Mouse (Mus musculus) adrenal gland, adult (tissue): ENCODE measurements around the gene Prok2.

Source experiments
- DNase-seq, 2 experiments: peaks; one replicate each; pipeline ENCODE4 v3.0.0; 2022 to 2023; ENCODE audit warnings: low spot score in 1 of 2; ENCODE audit not compliant: inconsistent age in 2 of 2

Prok2 gene

DNA sequence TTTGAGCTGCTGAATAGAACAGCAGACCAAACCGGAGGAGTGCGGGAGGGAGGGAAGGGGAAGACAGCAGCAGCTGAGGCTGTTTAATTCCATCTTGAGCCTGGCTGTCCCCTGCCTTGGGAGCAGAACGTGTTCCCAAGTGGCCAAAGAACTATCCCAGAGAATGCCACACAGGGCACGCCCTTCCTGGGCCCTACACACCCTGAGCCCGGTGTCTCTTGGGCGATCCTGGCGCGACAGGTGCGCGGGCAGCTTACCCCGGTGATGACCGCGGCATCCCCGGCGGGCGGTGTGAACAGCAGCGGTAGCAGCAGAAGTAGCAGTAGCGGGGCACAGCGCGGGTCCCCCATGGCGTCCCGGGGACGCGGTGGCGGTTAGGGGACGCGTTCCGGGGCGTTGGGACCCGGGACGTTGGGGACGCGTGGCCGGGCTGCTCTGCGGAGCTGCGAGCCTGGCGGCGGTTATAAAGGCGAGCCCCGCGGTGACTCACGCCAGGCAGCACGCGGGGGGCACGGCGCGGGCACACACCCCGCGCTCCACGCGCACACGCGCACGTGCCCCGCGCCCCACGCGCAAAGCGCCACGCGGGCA, at the start of gene Prok2:
TSS of gene Prok2 (minus strand) at position 422 of the 591 bp plus-strand sequence.
- peak; percentile 7 to 48 for DNase-seq

DNA sequence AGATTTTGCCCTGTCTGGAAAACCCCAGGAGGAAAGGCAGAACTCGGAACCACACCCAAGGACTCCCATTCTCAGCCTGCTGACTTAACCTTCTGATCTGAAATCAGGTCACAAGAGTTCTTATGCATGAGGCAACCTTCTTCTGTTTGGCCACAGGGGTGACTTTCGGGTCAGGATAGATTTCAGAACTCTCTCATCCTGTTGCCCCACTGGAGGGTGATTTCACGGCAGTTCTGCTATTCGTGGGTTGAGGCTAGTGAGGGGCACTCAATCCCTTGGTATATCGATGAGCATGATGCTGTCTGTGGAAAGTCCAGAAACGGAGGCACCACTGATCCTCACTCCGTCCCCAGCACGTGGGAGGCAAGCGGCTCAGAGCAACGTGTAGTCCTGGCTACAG, 48.5 kb upstream of the Prok2 start:
- DNase-seq, result no peak

DNA sequence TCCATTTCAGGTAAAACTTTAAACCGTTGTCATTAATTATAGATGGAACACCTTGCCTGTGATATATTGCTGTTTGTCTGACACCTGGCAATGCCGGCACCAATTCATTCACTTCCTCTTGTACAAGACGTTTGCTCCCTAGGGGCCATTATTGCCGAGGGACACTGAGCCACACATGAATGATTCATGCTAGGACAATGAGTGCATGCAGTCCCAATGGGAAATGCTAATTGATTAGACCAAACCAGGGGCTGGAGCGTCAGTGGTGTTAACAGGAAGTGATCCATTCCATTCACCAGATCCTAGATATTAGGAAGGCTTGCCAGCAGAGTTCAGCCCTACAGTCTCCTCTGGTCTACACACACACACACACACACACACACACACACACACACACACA, 42.3 kb upstream of the Prok2 start:
- DNase-seq, result no peak

DNA sequence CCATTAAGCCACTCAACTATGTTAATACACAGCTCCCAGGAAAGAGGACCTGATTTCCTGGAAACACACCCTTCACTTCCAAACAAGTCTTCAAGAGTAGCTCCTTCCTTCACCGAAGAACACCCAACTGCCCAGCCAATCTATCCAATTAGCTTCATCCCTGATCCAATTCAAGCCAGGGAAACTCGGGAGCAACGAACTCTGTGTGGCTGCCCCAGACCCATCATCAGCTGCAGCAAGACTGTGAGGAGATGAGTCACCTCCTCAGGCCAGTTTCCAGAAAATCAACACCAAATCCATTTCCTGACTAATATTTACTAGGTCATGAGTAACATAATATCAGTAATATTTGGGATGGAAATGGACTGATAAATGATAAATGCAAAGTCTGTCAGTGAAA, 38.7 kb upstream of the Prok2 start:
- no peak for DNase-seq

DNA sequence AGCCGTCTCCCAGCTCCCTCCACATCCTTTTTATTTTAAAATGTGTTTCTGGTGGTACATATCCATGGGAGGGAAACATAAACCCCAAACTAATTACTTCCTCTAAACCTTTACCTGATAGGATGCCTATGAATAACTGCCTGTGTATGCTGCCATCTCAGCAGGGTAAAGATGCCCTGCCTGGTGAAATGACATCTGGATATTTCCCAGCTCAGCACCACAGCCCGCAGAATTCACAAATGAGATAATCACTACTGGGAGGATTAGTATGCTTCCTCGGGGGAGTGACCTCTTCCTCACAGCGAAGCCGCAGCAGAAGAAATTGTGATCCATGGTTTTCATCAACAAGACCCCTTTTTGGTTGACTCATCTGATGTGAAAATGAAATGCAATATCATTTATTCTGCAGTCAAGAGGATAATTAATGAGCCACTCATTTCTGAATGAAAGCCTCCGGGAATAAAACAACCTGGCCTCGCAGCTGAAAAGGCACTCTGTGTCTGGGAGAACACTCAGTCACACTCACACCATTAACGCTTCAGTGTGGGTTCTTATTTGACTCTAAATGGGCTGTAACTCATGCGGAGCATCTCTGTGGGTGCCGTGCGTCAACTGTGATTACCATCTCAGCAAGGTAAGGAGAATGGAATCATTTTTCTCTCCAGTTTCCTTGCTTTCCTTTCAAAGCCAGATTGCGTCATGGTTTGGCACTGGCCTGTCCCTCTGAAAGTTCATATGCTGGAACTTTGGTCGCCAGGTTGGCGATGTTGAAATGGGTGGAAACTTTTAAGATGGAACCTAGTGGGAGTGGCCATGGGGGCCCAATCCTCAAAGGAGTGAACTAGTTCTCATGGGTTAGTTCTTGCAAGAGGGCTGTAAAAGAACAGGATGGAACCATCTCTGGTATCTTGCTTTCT, 36.1 kb upstream of the Prok2 start:
- peak in 1 of 2 experiments; percentile 41 for DNase-seq

DNA sequence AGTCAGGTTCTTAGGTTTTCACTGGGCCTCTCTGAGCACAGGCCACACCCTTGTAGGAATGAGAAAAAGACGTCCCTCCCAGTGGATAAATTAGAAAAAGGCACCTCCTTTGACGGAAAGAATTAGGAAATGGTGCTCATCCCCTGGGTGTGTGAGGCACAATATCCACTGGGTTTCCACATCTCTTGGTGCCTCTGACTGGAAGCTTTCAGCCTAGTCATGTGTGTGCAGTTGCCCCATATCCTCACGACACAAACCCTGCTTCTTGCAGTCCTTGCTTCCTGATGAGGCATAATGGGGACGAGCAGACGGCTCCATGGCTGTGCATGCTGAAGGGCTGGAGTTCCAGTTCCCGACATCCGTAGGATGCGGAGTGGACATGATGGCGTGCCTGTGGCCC, 29.9 kb upstream of the Prok2 start:
- DNase-seq, result no peak

DNA sequence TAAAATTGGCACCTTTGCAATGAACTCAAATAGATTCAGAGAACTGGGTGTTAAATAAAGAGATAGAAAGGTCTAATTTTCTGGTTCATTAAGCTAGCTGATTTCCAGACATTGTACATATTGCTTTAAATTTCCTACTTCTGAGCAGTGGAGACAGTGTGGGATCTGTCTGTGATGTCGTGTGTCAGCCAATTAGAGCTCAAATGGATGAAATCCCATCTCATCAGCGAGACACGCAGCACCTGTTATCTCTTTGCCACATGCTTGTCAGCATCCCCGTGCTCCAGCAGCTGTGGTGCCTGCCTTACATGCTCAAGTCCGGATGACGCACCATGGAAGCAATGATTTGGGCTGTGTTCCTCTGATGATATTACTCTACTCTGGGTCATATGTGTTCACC, 25.1 kb upstream of the Prok2 start:
- DNase-seq, result no peak

DNA sequence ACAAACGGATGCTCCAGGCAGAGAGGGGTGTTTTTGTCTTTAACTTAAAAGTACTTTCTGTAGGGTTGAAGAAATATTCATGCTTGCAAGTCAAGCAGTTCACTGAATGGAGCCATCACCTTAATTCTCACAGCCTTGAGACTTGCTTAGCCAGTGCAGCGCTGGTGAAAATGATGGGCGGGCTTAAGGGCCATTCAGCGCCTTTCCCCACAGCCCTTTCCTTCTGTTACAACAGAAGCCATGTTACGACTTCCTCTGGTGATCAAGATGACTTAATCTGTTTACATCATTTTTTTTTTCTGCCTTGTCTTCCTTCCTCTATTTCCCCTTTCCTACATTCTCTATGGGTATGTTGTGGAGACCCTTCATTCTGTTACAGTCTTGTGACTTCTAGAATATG, 20.1 kb upstream of the Prok2 start:
- DNase-seq, result no peak

DNA sequence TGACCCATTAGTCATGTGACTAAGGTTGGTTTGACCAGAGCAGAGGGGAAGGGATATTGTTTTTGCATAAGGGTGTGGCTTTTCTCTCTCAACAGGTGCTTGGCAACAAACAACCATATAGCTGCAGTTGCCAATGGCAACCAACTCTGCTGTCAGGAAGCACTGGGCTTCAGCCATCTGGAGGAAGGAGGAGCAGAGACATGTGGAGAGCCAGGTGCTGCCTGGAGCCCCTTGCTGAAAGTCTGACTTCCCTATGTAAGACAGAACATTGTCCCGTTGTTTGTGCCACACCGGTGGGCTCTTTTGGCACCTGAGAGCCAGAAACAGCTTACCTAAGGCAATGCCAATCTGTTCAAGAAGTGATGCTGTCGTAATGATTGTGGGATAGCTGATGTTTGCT, 16.7 kb upstream of the Prok2 start:
- no peak for DNase-seq

DNA sequence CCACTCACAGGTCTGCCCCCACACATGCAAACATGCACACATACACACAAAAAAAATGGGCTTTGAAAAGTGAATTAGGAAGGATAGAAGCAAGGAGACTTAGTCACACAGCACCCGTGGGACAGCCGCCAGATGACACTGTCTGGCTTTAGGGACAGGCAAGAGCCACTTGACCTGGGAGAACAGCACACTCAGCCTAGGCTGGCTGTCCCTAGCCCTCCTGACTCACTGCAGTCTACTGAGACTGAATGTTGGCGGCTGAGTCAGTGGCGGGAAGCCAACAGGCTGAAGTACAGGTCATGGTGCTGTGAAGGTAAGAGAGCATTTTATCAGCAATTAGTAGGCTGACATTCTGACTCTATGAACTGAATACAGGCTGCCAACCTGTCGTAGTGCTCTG, 8.5 kb upstream of the Prok2 start:
- DNase-seq, result peak; percentile 75 to 82

DNA sequence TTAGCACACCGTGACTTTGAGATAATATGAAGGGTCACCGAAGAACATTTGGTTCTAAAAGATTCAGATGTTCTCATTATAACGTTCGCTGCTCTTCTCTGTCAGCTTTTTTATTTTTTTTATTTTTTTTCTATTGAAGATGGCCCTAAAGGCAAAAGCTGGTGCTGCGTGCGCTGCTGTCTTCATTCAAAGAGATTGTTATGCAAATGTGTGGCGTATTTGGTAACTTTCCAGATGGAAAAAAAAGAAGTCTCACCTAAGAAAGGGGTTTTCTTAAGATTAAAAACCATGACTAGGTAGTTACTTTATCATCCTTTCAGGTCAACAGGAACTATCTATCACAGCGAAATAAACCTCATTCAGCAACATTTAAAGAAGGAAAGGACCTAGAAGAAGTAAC, 6.5 kb upstream of the Prok2 start:
- DNase-seq, result no peak

DNA sequence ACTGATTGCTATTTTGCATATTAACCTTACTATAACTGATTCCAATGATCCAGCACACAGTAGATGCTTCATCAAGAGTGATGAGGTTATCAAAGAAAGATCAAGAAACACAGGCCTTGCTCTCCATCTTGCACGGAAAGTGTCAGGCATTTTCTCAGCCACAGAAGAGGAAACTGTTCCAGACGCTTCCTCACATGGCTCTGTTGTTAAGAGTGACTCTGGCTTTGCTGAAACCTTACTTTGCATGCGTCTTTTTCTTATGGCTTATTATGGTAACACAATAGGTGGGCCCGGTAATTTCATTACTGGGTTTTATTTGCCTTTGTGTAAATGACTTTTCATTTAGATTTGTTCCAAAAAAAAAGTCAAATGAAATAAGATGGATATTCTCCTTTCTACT, 5.7 kb upstream of the Prok2 start:
- no peak for DNase-seq

DNA sequence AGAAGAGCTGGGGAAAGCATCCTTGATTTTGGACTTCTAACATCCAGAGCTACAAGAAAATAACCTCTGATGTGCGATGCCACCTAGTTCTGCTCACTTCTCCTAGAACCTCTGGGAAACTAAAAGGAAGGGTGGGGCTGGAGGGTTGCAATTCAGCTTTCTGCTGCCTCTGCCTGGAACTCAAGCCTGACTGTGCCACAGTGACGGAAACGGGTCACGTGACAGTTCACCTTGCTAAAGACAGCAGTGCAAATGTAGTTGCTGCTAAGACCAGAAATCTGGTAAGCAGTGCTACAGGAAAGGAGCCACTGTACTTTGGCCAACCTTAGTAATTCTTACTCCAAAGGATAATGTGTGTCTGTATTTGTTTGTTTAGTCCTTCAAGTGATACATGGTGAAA, 3.7 kb upstream of the Prok2 start:
- no peak for DNase-seq

DNA sequence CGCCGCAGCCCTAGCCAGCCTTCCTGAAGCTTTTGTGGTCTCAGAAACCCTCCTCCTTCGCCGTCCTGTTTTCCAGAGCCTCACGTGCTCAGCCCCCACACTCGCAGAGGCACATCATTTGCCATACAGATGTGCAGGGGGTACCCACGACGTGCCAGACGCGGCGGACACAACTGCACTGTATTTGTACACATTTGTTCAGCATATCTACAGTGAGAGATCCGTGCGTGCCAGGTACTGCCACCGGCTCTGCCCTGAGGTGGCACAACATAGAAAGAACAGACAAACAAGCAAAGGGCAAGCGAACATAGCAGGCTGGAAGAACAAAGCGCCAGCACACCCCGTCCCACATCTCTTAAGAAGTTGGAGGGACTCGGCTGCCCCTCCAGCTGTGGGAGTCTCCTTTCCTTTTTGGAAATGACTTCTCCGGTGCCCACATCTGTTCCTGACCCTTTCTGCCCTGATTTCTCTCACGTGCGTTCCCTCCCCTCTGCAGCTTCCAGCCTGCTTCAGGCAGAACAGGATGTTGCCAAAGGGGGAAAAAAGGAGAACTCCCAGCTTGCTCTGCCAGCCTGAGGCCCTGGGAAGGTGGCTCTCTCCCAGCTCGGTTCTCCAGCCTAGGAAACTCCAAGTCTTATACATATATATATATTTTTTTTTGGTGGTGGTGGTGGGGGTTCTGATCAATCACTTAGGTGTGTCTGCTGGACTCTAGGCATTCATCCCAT, 548 bp upstream of the Prok2 start:
- peak in 1 of 2 experiments; percentile 29 for DNase-seq

DNA sequence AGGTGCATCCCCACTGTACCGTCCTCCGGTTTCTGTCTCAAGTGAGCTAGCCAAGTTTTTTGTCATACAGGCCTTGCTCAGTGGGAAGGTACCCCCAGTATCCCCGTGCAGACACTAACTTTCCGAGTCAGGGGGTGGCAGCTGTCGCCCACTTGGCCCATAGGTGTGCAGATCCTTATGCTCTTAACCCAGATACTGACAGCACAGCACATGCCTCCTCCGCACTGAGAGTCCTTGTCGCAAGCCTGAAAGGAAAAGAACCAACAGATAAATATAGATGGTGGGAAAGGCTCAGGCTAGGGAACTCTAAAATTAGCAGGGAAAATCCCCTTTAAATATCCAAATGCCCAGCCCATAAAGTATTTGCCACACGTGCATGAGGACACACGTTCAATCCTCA, 3.8 kb downstream of the Prok2 start:
- DNase-seq, result no peak

DNA sequence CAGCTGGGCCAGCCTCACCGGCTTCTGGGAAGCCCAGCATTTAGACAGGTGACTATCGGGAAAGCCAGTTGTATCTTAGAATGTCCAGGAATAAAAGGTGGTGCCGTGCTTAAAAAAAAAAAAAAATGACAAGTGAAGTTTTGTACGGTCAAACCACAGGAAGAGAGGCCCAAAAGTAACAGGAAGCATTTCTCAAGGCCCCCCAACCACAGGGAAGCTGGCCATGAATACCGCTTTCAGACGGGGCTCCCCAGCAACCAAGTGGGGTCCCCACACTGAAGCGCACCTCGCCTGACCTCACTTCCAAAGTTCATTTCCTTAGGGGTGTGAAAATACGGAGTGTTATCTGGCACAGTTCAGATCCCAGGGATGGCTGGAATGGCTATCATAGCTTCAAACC, 5.2 kb downstream of the Prok2 start:
- DNase-seq, result no peak

DNA sequence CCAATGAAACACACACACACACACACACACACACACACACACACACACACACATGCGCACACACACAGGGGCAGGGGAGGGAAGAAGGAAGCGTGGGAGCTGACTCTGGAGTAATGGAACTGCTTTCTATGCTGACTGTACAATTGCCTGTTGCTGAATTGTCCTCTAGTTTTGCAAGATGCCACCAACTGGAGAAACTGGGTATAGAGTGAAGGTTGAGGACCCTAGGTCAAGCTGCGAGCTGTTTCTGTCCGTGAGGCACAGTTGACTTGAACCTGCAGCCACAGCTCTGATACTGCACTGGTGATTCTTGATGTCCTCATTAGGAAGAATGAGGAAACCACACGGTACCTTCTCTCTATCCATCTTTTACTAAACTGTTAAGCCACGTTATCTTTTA, 10.3 kb downstream of the Prok2 start:
- no peak for DNase-seq

DNA sequence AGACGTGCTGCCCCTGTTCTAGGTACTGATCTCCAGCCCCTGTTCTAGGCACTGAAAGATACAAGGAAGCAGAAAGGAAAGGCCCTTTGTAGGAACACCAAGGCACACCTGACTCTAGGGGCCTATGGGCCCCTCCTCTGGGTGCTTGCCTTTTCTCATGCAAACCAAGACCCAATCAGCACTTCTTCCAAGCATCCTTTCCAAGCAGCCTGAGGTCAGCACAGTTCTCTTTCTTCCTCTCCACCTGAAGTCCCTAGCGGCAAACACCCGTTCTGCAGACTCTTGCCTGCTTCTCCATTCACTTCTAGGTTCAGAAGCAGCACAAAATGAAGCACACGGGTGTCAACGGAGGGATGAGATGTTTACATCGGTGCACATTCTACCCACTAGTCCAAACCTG, 11.0 kb downstream of the Prok2 start:
- no peak for DNase-seq

DNA sequence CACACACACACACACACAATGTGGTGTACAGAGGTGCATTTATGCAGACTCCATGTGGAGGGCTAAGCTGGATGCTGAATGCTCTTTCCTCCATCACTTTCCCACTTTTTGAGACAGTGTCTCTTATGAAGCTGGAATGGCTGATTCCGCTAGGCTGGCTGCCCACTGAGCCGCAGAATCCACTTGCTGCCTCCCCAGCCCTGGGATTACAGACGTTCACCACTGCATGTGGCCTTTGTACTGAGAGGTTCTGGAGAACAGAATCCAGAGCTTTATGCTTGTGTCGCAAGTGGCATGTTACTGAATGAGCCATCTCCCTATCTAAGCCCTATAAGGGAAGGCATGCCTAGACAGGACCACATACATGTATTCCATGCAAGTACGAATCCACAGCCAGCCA, 12.9 kb downstream of the Prok2 start:
- DNase-seq, result no peak

DNA sequence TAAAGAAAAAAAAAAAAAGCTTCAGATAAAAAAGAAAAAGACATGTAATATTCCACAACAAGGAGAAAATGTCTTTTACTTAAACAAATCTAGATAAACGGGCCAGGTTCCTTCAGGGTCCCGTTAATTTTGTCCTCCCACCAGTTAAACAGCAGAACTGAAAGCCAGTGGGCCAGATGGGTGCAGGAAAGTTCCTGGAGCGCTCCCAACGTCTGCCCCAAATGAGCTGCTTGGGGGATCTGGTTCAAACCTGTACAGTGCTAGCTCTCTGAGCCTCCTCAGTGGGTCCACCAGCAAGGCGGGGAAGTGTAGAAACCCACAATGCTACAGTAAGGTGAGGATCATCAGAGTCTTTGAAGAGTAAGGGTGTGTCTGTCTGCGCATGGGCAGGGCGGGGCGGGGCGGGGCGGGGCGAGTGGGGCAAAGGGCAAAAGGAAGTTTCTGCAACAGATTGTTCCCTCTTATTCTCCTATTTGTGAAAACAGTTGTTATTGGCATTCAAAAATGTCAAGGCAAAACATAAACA, 14.6 kb downstream of the Prok2 start:
- no peak for DNase-seq

DNA sequence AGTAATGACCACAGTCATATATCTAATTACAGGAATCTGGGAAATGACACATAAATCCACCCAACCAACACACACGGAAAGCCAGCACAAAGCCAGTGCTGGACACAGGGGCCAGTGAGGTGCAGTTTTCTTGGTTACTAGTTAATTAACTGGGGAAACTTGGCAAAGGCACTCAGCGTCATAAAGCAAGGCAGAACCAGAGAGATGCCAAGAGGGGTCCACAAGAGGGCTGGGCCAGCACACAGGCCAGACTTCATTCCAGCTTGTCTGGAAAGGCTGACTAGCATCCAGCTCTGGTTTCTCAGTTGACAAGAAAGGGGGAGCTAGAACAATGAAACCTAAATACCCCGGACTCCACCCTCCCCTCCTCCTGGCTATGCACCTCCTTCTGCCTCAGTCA, 25.7 kb downstream of the Prok2 start:
- DNase-seq, result no peak
